ENCODE assay signal across 9 mouse cellular contexts in the genomic region with DNA sequence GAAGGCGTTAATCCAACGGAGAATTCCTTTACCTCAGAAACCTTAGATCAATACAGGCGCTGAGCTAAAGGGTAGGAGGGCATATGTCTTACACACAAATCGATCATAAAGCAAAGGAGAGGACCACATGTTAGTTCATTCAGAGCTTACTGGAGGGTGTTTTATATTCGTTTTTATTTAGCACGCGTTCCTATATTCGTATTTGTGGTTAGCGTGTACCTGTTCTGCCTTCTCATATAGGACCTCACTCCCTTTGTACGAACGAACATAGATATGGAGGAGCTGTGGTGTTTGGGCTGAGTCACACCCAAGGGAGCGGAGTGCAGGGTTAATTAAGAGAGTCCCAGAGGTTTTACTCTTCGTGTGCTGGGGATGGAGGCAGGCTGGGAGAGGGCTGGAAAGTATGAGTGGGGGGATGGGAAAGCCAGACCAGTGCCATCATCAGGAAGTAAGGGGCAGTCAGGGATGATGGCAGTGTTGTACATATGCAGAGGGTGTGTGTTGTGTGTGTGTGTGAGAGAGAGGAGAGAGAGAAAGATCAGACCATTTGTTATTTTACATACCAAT. TPM values are rescaled to one million over a fixed set of nuclear protein-coding genes. Genes with fewer than 3 reads are reported as not detected.
DNase-seq lines count a peak whose midpoint lies in the region; ATAC-seq and TF ChIP-seq lines count a peak whose summit lies in the region.
"Had no signal": no experiment of that assay in that cellular context is flagged by ENCODE, and none has a peak within 500 bp of the region (broad histone marks: within the 10 kb centered on the region; RNA-seq: fewer than 3 reads in every experiment).

No protein-coding gene starts in this region.

- no peak for TF ChIP-seq CTCF in testis, adult 2 months (IDR thresholded peaks at IDR 0.05; ENCODE audit: control insufficient read depth, insufficient read depth, insufficient replicate concordance, low read depth, low read length)

- H3K9ac ChIP-seq in liver, embryonic 16.5 days (ENCODE audit: low read depth, low read length) = no peak overlapping the region

- peaks cover 30% of the 10 kb centered on the region for H3K4me1 ChIP-seq in heart, embryonic 10.5 days
- H3K4me1 ChIP-seq in testis, adult 2 months (ENCODE audit: control insufficient read depth, insufficient read depth, low read length) = peaks cover 9% of the 10 kb centered on the region
- no peaks in the 10 kb centered on the region for H3K4me1 ChIP-seq in liver, embryonic 16.5 days (ENCODE audit: control insufficient read depth, low read depth, low read length)

- 69% methylated on average over 13 of the region's 13 CpGs for WGBS in heart, embryonic 10.5 days
- WGBS in liver, embryonic 16.5 days (ENCODE audit: insufficient replicate concordance) = 60% methylated on average over 13 of the region's 13 CpGs

- H3K27ac ChIP-seq in heart, embryonic 10.5 days = peak overlapping the region; percentile 42; the same call in 1 of the 2 replicates
- no peak overlapping the region for H3K27ac ChIP-seq in testis, adult 2 months (ENCODE audit: control insufficient read depth, insufficient read depth, low read depth, low read length)
- 0 out of 2 replicates have a peak overlapping the region, but pooled peaks have one; percentile 13 for H3K27ac ChIP-seq in liver, embryonic 16.5 days (ENCODE audit: low read length)

- H3K27me3 ChIP-seq in heart, embryonic 10.5 days (ENCODE audit: insufficient read depth, poor library complexity, severe bottlenecking) = no peaks in the 10 kb centered on the region
- H3K27me3 ChIP-seq in testis, adult 2 months (ENCODE audit: control insufficient read depth, insufficient read depth, low read length) = no peaks in the 10 kb centered on the region
- no peaks in the 10 kb centered on the region for H3K27me3 ChIP-seq in liver, embryonic 16.5 days (ENCODE audit: control insufficient read depth, insufficient read depth, low read depth, low read length)
- H3K27me3 ChIP-seq: CH12.LX had no signal

- H3K9me3 ChIP-seq in heart, embryonic 10.5 days = no peaks in the 10 kb centered on the region
- no peaks in the 10 kb centered on the region for H3K9me3 ChIP-seq in liver, embryonic 16.5 days (replicated peaks; ENCODE audit: control insufficient read depth, low read length)

- no peak overlapping the region for H3K4me3 ChIP-seq in heart, embryonic 10.5 days
- peak overlapping the region; percentile 13; the same call in 1 of the 2 replicates for H3K4me3 ChIP-seq in testis, adult 2 months (ENCODE audit: control insufficient read depth, low read depth, low read length)
- H3K4me3 ChIP-seq in liver, embryonic 16.5 days (ENCODE audit: low read depth, low read length) = 0 out of 2 replicates have a peak overlapping the region, but pooled peaks have one; percentile 1

- H3K36me3 ChIP-seq in heart, embryonic 10.5 days = no peaks in the 10 kb centered on the region
- no peaks in the 10 kb centered on the region for H3K36me3 ChIP-seq in testis, adult 2 months (ENCODE audit: control insufficient read depth, insufficient read depth, low read length)
- H3K36me3 ChIP-seq in liver, embryonic 16.5 days (ENCODE audit: control insufficient read depth, insufficient read depth) = no peaks in the 10 kb centered on the region

- no peak for TF ChIP-seq POLR2A in testis, adult 2 months (IDR thresholded peaks at IDR 0.05; ENCODE audit: control insufficient read depth, low read depth, low read length)

- no peak for DNase-seq in heart, embryonic 10.5 days (ENCODE audit: low spot score)
- DNase-seq in heart, adult 11 months = no peak
- DNase-seq in testis, postnatal 14 days (ENCODE audit: low spot score) = no peak
- no peak for DNase-seq in spleen, postnatal 10 days (ENCODE audit: low spot score in 2 of 2)
- no peak for DNase-seq in layer of hippocampus, adult 11-12 months (ENCODE audit: low spot score)

- peak overlapping the region; percentile 32; the same call in 1 of the 2 replicates for H3K4me2 ChIP-seq in liver, embryonic 16.5 days (ENCODE audit: low read depth, low read length)

- no peak for ATAC-seq in liver, embryonic 16.5 days (ENCODE audit: low read depth)
- ATAC-seq in granulocyte monocyte progenitor cell, adult 5-6 weeks (replicated peaks; ENCODE audit: poor library complexity, severe bottlenecking) = no peak

RNA-seq across cellular contexts. Expression of a gene that starts 23.5 kb away (rescaled TPM):
- polyA plus RNA-seq in heart, embryonic 10.5 days (2016; fragmentation: Nextera tagmentation; extraction: Ambion mirVana) = 7.3 and 8.4 TPM in 2 replicates
- polyA plus RNA-seq in testis, adult 2 months (2012; rRNA removed) = 19.4 and 20.2 TPM in 2 replicates
- 0.59 and 1.2 TPM in 2 replicates for polyA plus RNA-seq in liver, embryonic 16.5 days (2015; fragmentation: Nextera tagmentation; extraction: Ambion mirVana)
- 5.2 and 6.3 TPM in 2 replicates for total RNA-seq in granulocyte monocyte progenitor cell, adult 5-6 weeks (2014; fragmentation: Nextera tagmentation)
- total RNA-seq in granulocyte monocyte progenitor cell, adult 5-6 weeks (2017) = 3.8 and 4.4 TPM in 2 replicates
